Mouse (Mus musculus): Measurements from ENCODE around the gene Akt2.

Gene Akt2

GRCm38 (mm10) chr7:27590088-27590487 lies 1.3 kb upstream of the Akt2 start:
- DNase-seq, result no peak

- peak in 1 of 2 experiments; percentile 38 for DNase-seq
Measured at GRCm38 (mm10) chr7:27590566-27591213, 662 bp upstream of the Akt2 start.

DNA sequence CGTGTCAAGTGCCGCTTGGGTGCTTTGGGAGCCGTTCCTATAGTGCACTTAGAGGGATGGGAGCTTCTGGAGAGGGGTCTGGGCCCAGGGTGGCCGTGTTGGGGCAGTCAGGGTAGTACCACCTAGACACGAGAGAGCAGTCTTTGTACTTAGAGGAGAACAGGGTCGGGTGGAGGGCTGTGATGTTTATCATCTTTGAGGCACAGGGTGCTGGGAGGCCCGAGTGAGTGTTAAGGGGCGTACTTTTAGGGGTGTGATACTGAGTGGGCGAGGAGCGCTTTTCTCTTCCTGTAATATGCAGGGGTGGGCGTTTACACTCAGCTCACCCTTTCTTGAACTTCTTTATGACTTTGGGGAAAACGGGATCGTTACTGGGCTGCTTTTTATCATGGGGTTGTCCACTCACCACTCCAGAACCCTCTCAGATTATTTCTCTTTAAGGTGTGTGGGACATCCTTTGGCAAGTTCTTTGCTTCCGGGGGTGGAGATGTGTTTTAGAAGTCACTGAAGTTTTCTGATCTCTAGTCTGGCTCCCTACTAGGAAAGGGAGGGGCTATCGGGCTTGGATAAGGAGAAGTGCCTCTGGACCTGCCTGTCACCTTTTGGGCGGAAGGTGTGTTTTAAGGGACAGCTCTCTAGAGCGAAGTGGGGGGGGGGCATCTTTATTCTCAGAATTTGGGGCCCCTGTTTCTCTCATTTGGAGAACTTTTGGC lies 1.0 kb downstream of the Akt2 start:
- DNase-seq, result peak in 1 of 2 experiments; percentile 33

GRCm38 (mm10) chr7:27592934-27593645 lies 1.7 kb downstream of the Akt2 start:
- peak; percentile 25 to 51 for DNase-seq

DNA sequence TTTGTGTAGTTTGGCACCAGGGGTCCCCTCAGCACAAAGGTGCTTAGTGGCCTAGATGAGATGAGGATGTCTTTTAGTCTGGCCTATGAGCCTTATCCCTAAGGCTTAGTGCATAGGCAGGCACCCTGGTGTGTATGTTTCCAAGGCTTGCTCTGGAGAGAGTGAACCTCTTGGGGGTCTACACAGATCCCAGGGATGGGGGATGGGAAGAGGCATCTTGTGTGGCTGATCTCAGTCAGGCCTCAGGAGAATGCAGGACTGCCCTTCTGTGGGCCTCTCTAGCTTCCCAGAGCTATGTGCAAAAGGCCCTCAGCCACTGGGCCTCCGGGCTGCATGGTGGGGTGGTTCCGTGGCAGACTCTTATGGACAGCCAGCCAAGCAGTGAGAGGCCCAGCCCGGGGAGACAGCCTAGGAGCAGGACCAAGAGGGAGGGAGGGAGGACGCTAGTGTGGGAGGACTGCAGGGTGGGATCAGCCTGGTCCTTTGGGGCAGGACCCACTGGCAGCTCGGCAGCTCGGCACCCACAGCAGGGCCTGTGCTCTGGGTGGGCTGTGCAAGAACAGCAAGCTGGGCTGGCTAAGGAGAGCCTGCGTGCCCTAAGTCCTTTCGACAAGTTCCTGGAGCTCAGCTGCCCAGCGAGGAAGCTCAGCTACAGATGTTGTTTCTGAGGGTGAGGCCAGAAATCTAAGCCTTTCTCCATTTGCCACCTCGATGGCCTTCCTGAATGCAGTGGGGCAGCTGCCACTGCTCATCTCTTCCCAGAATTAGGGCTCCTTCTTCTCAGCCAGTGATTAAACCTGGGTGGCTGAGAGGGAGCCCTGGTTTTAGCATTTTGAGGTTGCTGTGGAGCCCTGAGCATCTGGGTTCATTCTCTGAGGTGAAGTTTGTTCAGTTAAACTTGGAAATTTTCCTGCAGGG lies 5.5 kb downstream of the Akt2 start:
- DNase-seq, result peak; percentile 39 to 48

- no peak for DNase-seq
Measured at GRCm38 (mm10) chr7:27598053-27598452, 6.7 kb downstream of the Akt2 start.

- peak; percentile 80 to 85 for DNase-seq
Measured at GRCm38 (mm10) chr7:27601628-27602027, 10.3 kb downstream of the Akt2 start.

- peak; percentile 28 to 39 for DNase-seq
Measured at GRCm38 (mm10) chr7:27602161-27602560, 10.8 kb downstream of the Akt2 start.

DNA sequence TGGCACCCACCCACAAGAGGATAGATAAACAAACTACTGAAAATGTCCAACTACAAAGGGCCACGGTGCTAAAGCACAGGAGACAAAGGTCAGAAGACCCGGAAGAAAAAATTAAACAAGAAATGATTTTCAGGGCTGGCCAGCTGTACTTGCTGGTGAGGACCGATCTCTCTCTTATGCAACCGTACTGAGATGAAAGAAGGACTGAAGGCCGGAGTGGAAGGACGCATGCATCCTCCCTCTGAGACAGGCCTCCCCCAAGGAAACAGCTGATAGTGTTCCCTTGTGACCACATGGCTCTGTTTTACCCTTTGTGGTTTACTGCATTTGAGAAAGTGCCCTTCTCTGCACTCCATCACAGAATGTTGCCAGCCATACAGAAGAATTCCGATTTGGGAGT lies 11.5 kb downstream of the Akt2 start:
- no peak for DNase-seq

DNA sequence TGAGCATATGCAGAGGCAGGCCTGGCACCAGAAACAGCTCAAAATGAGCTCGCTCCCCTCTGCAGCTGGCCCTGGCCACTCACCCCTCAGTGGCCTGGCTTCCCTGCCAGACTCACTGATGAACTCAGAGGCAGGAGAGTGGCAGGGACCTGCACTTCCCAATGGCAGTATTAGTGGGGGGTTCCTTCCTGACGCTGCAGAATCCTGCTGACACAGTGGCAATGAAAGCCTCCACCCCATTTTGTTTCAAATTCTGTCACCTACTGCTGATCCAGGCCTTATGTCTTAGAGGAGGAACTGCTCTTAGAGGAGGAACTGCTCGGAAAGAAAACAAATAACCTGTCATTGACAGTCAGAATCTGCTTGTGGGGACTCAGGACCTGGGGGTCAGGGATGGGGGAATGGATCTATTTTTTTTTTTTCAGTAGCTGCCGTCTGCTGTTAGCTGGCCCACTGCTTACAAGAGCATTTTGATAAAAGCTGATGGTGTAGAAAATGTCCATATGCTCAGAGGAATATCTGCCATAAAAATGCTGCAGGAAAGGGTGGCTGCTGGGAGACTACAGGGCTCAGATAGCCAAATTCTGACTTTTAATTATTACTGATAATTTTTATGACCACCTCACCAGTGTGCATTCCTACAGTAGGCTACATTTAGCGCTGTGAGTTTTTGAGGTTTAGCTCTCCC lies 13.5 kb downstream of the Akt2 start:
- DNase-seq, result peak; percentile 84 to 90

- peak; percentile 78 to 87 for DNase-seq
Measured at GRCm38 (mm10) chr7:27605499-27606285, 14.3 kb downstream of the Akt2 start.

GRCm38 (mm10) chr7:27606481-27607254 lies 15.3 kb downstream of the Akt2 start:
- DNase-seq, result peak in 1 of 2 experiments; percentile 40

- DNase-seq, result peak; percentile 95 to 97
Measured at GRCm38 (mm10) chr7:27607580-27607979, 16.2 kb downstream of the Akt2 start.

DNA sequence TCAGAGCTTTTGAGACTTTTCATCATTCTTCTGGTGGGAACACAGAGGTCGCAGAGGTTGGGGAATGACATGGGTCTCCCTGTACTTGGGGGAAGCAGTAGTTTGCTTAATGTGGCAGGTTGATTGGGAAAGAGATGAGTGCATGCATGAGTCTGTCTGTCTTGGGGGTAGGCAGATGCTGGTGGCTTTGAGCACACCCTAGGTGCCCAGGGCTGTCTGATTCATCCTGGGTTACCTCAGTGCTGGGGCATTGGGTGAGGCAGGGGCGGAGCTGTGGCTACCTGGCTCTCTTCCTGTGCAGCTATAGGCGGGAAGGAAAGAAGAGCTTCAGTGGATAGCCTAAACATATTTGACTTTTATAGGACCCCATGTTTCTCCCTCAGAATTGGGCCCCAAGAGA lies 16.8 kb downstream of the Akt2 start:
- DNase-seq, result no peak

GRCm38 (mm10) chr7:27609285-27609684 lies 17.9 kb downstream of the Akt2 start:
- no peak for DNase-seq

- DNase-seq, result no peak
Measured at GRCm38 (mm10) chr7:27609688-27610087, 18.3 kb downstream of the Akt2 start.

GRCm38 (mm10) chr7:27610370-27610769 lies 19.0 kb downstream of the Akt2 start:
- DNase-seq, result no peak

DNA sequence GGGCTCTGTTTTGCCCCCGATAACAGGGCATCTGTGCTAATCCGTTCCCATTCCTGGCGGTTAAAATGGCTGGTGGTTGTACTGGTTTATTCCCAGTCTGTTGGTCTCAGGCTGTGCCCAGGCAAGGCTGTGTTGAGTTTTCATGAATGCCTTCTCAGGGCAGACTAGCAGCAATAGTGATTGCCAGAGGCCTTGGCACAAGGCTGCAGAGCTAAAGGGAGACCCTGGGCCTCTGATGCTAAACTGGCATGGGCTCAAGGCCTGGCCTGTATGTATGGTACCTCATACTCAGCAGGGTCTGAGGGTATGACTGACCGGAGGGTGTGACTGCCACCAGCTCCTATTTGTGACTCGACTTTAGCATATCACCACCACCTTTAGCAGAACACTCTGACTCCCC lies 19.5 kb downstream of the Akt2 start:
- peak; percentile 71 to 81 for DNase-seq

DNA sequence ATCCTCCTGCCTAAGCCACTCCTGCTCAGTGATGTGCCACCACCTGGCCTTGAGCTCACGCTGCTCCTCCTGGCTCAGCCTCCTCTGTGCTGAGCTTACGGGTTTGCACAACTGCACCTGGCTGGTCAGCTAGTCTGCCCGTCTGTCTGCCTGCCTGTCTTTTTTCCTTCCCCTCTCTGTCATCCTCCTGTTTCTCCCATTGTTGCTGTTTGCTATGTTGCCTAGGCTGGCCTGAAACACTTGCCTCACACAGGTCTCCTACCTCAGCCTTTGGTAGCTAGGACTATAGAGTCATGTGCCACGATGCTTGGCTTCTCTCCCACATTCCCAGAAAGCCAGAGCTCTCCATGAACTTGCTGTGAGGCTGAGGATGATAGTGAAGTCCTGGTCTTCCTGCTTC lies 21.6 kb downstream of the Akt2 start:
- peak; percentile 69 to 73 for DNase-seq

GRCm38 (mm10) chr7:27613751-27614499 lies 22.6 kb downstream of the Akt2 start:
- DNase-seq, result peak; percentile 91 to 93
